Mouse (Mus musculus) limb, embryonic 10.5 days (tissue): ENCODE measurements around the gene Add3. TPM values are rescaled to one million over a fixed set of nuclear protein-coding genes. Genes with fewer than 3 reads are reported as not detected.

Source experiments
- DNase-seq: peaks from one replicate; pipeline ENCODE4 v3.0.0-alpha.2; 2017; ENCODE audit warnings: low spot score
- H3K27ac ChIP-seq: fragments of 300-500 bp; sonication (generic); 2 replicates; pipeline ENCODE4 v1.5.1; 2016; ENCODE audit warnings: mild to moderate bottlenecking
- H3K27me3 ChIP-seq: fragments of 300-500 bp; sonication (generic); 2 replicates; pipeline ENCODE4 v1.6.1; 2016; ENCODE audit warnings: low read depth, mild to moderate bottlenecking; ENCODE audit not compliant: poor library complexity, severe bottlenecking
- H3K36me3 ChIP-seq: fragments of 300-500 bp; sonication (generic); 2 replicates; pipeline ENCODE4 v1.6.1; 2016; ENCODE audit warnings: mild to moderate bottlenecking, moderate library complexity
- H3K4me1 ChIP-seq: fragments of 300-500 bp; sonication (generic); 2 replicates; pipeline ENCODE4 v1.6.1; 2016
- H3K4me3 ChIP-seq: fragments of 300-500 bp; sonication (generic); 2 replicates; pipeline ENCODE4 v1.5.1; 2016; ENCODE audit warnings: mild to moderate bottlenecking, moderate library complexity
- H3K9me3 ChIP-seq: fragments of 300-500 bp; sonication (generic); replicated peaks from 2 replicates; pipeline ENCODE4 v1.6.1; 2016; ENCODE audit warnings: mild to moderate bottlenecking
- WGBS: fragments of 180-500 bp; shearing (Covaris S2); methylation state at CpG from one replicate; pipeline ENCODE4 v1.1.7; 2016; 5-methylcytosine and 5-hydroxymethylcytosine counted together
- polyA plus RNA-seq: library from polyadenylated mRNA; unstranded; fragments of >200 nt; fragmentation: Nextera tagmentation; extraction: Ambion mirVana; gene quantifications from 2 replicates; pipeline ENCODE4 v1.2.1, GENCODE M21; 2016

The Add3 gene
- polyA plus RNA-seq, 1 experiment from 2014 or later: 63.7 TPM

- WGBS: 47% methylated on average over 20 of the region's 20 CpGs
Observed at GRCm38 (mm10) chr19:53284268-53285208, 144.3 kb downstream of the Add3 start.

GRCm38 (mm10) chr19:53296331-53297254 lies 156.3 kb downstream of the Add3 start:
- no peak for DNase-seq
- Histone ChIP-seq H3K4me3 (no peak overlapping the region), H3K36me3 (no peaks in the 10 kb centered on the region), H3K9me3 (no peaks in the 10 kb centered on the region), H3K4me1 (no peaks in the 10 kb centered on the region), H3K27me3 (no peaks in the 10 kb centered on the region), H3K27ac (no peak overlapping the region)
- 81% methylated on average over 23 of the region's 23 CpGs for WGBS

More at GRCm38 (mm10) chr19:53284268-53285208, 144.3 kb downstream of the Add3 start:
- Histone ChIP-seq H3K9me3 (no peaks in the 10 kb centered on the region), H3K27ac (no peak overlapping the region), H3K36me3 (no peaks in the 10 kb centered on the region), H3K27me3 (no peaks in the 10 kb centered on the region), H3K4me1 (0 out of 2 replicates have a peak, but pooled peaks cover 4% of the 10 kb centered on the region), H3K4me3 (no peak overlapping the region)
- DNase-seq: no peak

Other genes starting within 250 kb of the Add3 start
- gene Xpnpep1, start 100.2 kb upstream of the Add3 start, polyA plus RNA-seq: 138 and 152 TPM in 2 replicates
- gene Mxi1, start 170.1 kb downstream of the Add3 start, polyA plus RNA-seq: 28.6 and 32.4 TPM in 2 replicates
- gene Gm10197, start 231.3 kb downstream of the Add3 start, polyA plus RNA-seq: 6.6 TPM in 1 of 2 replicates, not detected in the other